Mouse (Mus musculus): ENCODE measurements around the gene Zfp473. TPM values are rescaled to one million over a fixed set of nuclear protein-coding genes. Genes with fewer than 3 reads are reported as not detected.

The Zfp473 gene
- polyA plus RNA-seq, 1 experiment from 2014 or later: 0.38 TPM

DNA sequence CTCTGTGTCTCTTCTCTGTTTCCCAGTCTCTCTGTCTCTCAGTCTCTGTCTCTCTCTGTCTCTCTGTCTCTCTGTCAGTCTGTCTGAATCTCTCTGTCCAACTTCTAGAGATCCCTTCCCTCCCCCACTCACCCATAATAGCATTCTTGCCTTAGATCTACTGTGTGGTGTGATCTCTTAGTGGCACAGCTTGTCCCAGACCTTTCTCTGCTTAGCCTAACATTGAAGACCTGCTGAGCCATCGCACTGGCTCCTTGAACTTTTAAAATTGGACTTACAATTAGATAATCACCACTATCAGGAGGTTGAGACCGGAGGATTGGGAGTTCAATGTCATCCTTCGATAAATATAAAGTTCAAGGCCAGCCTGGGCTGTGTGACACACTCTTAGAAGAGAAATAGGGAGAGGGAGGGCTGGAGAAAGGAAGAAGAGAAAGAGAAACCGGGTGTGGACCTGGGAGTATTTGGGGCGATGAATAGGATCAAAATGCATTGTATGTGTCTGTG is 43.6 kb downstream of the Zfp473 start:
- no peak overlapping the region for H3K27ac ChIP-seq (ENCODE audit: low read length)
- ATAC-seq: no peak
- H3K9ac ChIP-seq (replicated peaks; ENCODE audit: low read depth): no peak overlapping the region
- H3K4me3 ChIP-seq (ENCODE audit: low read depth, low read length): no peak overlapping the region
- no peaks in the 10 kb centered on the region for H3K4me1 ChIP-seq (ENCODE audit: insufficient read depth, low read depth, low read length)
- no peaks in the 10 kb centered on the region for H3K9me3 ChIP-seq (ENCODE audit: low read length)
- DNase-seq (ENCODE audit: low spot score): no peak
- no peaks in the 10 kb centered on the region for H3K36me3 ChIP-seq (ENCODE audit: insufficient read depth, low read length)
- 87% methylated on average over 5 of the region's 5 CpGs for WGBS
- H3K4me2 ChIP-seq (replicated peaks; ENCODE audit: low read depth, low read length): no peak overlapping the region
- no peak for TF ChIP-seq CTCF (IDR thresholded peaks at IDR 0.05)
- no peak for TF ChIP-seq EP300 (IDR thresholded peaks at IDR 0.05)
- no peaks in the 10 kb centered on the region for H3K27me3 ChIP-seq (replicated peaks; ENCODE audit: insufficient read depth, low read length)

DNA sequence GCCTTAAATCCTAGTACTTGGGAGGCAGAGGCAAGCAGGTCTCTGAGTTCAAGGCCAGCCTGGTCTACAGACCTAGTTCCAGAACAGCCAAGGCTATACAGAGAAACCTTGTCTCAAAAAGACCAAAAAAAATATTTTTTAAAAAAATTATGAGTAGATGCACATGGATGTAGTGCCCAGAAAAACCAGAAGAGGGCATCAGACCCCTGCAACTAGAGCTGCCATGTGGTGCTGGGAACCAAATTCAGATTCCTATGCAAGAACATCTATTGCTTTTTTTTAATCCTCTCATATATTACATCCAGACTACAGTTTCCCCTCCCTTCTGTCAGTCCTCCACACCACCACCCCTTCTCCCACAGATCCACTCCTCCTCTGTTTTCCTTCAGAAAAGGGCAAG is 44.5 kb downstream of the Zfp473 start:
- no peak for DNase-seq (ENCODE audit: low spot score)
- TF ChIP-seq CTCF (IDR thresholded peaks at IDR 0.05) (no peak), EP300 (IDR thresholded peaks at IDR 0.05) (no peak)
- no peaks in the 10 kb centered on the region for H3K4me1 ChIP-seq (ENCODE audit: insufficient read depth, low read depth, low read length)

DNA sequence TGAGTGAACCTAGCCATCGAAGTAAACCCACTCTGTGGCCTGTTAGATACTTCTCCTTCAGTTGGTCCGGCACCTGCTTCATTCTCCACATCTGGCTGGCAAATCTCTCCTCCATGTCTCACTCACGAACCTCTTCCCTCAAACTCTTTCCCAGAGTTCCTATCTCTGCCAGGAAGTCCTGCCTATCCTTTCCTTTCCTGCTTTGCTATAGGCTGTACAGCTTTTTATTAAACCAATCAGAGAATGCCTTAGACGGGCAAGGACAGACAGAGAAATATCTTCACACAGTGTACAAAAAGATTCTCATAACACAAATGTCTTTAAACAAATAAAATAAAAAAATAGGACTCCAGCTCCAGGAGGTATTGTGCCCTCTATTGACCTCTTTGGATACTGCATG is 45.8 kb downstream of the Zfp473 start:
- no peak for ATAC-seq
- TF ChIP-seq CTCF (IDR thresholded peaks at IDR 0.05) (no peak), EP300 (IDR thresholded peaks at IDR 0.05) (no peak)
- Histone ChIP-seq H3K27ac (ENCODE audit: low read length) (no peak overlapping the region), H3K9me3 (ENCODE audit: low read length) (no peaks in the 10 kb centered on the region), H3K9ac (replicated peaks; ENCODE audit: low read depth) (no peak overlapping the region), H3K4me1 (ENCODE audit: insufficient read depth, low read depth, low read length) (no peaks in the 10 kb centered on the region), H3K27me3 (replicated peaks; ENCODE audit: insufficient read depth, low read length) (no peaks in the 10 kb centered on the region), H3K36me3 (ENCODE audit: insufficient read depth, low read length) (no peaks in the 10 kb centered on the region), H3K4me3 (ENCODE audit: low read depth, low read length) (no peak overlapping the region), H3K4me2 (replicated peaks; ENCODE audit: low read depth, low read length) (no peak overlapping the region)
- 86% methylated on average over 4 of the region's 4 CpGs for WGBS
- no peak for DNase-seq (ENCODE audit: low spot score)

More for the DNA sequence above, 44.5 kb downstream of the Zfp473 start:
- Histone ChIP-seq H3K4me3 (ENCODE audit: low read depth, low read length) (no peak overlapping the region), H3K9me3 (ENCODE audit: low read length) (no peaks in the 10 kb centered on the region), H3K4me2 (replicated peaks; ENCODE audit: low read depth, low read length) (no peak overlapping the region), H3K36me3 (ENCODE audit: insufficient read depth, low read length) (no peaks in the 10 kb centered on the region), H3K27me3 (replicated peaks; ENCODE audit: insufficient read depth, low read length) (no peaks in the 10 kb centered on the region), H3K9ac (replicated peaks; ENCODE audit: low read depth) (no peak overlapping the region), H3K27ac (ENCODE audit: low read length) (no peak overlapping the region)
- ATAC-seq: no peak

DNA sequence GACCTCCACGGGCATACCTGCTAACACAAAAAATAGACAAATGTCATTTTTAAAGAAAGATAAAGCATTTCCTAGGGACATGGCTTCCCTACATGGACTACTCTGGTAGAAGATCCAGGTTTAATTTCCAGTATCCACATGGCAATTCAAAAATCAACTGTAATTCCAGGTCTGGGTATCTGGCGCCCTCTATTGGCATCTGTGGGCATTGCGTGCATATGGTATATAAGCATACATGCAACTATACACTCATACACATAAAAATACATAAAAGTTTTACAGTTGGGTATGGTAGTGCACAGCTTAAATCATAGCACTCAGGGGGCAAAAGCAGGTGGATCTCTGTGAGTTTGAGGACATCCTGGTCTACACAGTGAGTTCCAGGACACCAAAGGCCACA is 46.5 kb downstream of the Zfp473 start:
- H3K36me3 ChIP-seq (ENCODE audit: insufficient read depth, low read length): no peaks in the 10 kb centered on the region
- no peaks in the 10 kb centered on the region for H3K4me1 ChIP-seq (ENCODE audit: insufficient read depth, low read depth, low read length)
- TF ChIP-seq CTCF (IDR thresholded peaks at IDR 0.05) (peak; percentile 78), EP300 (IDR thresholded peaks at IDR 0.05) (no peak)
- 62% methylated on average over 3 of the region's 3 CpGs for WGBS
- no peak overlapping the region for H3K4me2 ChIP-seq (replicated peaks; ENCODE audit: low read depth, low read length)
- no peak overlapping the region for H3K4me3 ChIP-seq (ENCODE audit: low read depth, low read length)
- ATAC-seq (no peak), DNase-seq (ENCODE audit: low spot score) (peak; percentile 44)
- H3K9ac ChIP-seq (replicated peaks; ENCODE audit: low read depth): no peak overlapping the region
- H3K27ac ChIP-seq (ENCODE audit: low read length): no peak overlapping the region
- H3K9me3 ChIP-seq (ENCODE audit: low read length): no peaks in the 10 kb centered on the region
- H3K27me3 ChIP-seq (replicated peaks; ENCODE audit: insufficient read depth, low read length): no peaks in the 10 kb centered on the region

DNA sequence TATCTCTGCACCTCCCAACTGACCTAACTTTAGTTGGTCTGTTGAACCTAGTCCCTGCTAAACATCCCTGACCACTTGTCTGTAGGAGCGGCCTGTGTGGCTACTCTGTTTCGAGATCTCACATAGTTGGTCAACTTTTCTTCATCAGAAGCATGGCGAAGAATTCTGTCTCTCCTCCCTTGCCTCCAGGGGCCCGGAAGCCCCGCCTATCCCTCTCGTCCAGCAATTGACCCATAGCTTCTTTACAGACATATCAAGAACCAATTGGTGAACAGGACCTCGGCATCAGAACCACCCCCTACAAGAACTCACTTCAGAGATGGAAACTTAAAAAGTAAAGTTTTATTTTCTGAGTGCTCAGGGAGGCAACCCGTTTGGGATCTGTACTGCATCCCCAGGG is 47.9 kb downstream of the Zfp473 start:
- 70% methylated on average over 8 of the region's 8 CpGs for WGBS
- ATAC-seq (no peak), DNase-seq (ENCODE audit: low spot score) (no peak)
- no peaks in the 10 kb centered on the region for H3K27me3 ChIP-seq (replicated peaks; ENCODE audit: insufficient read depth, low read length)
- TF ChIP-seq EP300 (IDR thresholded peaks at IDR 0.05) (no peak), CTCF (IDR thresholded peaks at IDR 0.05) (no peak)
- no peak overlapping the region for H3K27ac ChIP-seq (ENCODE audit: low read length)
- H3K9me3 ChIP-seq (ENCODE audit: low read length): no peaks in the 10 kb centered on the region
- no peak overlapping the region for H3K4me3 ChIP-seq (ENCODE audit: low read depth, low read length)
- H3K36me3 ChIP-seq (ENCODE audit: insufficient read depth, low read length): no peaks in the 10 kb centered on the region
- H3K4me2 ChIP-seq (replicated peaks; ENCODE audit: low read depth, low read length): no peak overlapping the region
- no peak overlapping the region for H3K9ac ChIP-seq (replicated peaks; ENCODE audit: low read depth)
- no peaks in the 10 kb centered on the region for H3K4me1 ChIP-seq (ENCODE audit: insufficient read depth, low read depth, low read length)

DNA sequence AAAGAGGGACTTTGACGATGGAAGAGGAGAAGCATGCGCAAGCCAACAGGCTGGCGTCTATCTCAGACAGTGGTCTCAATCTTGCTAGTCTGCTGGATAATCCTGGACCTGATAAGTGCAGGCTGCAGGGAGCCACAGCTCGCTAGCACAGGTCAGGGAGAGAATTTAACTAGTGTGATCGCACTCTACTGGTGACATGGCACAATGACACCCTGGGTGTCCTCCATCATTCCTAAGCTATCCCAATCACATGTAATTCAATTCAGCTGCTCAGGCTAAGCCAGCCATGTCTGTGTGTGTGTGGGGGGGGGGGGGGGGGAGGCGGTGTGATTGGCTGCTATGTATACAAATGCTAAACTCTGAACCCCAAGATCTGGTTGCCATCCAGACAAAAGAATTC is 48.9 kb downstream of the Zfp473 start:
- DNase-seq (ENCODE audit: low spot score): peak; percentile 66
- Histone ChIP-seq H3K4me1 (ENCODE audit: insufficient read depth, low read depth, low read length) (no peaks in the 10 kb centered on the region), H3K4me3 (ENCODE audit: low read depth, low read length) (no peak overlapping the region), H3K27me3 (replicated peaks; ENCODE audit: insufficient read depth, low read length) (no peaks in the 10 kb centered on the region), H3K4me2 (replicated peaks; ENCODE audit: low read depth, low read length) (no peak overlapping the region), H3K9me3 (ENCODE audit: low read length) (no peaks in the 10 kb centered on the region), H3K36me3 (ENCODE audit: insufficient read depth, low read length) (no peaks in the 10 kb centered on the region), H3K27ac (ENCODE audit: low read length) (no peak overlapping the region), H3K9ac (replicated peaks; ENCODE audit: low read depth) (no peak overlapping the region)
- TF ChIP-seq EP300 (IDR thresholded peaks at IDR 0.05) (no peak), CTCF (IDR thresholded peaks at IDR 0.05) (peak; percentile 76)
- WGBS: 6% methylated on average over 6 of the region's 6 CpGs
- peak; percentile 52; the same call in 1 of the 2 replicates for ATAC-seq

DNA sequence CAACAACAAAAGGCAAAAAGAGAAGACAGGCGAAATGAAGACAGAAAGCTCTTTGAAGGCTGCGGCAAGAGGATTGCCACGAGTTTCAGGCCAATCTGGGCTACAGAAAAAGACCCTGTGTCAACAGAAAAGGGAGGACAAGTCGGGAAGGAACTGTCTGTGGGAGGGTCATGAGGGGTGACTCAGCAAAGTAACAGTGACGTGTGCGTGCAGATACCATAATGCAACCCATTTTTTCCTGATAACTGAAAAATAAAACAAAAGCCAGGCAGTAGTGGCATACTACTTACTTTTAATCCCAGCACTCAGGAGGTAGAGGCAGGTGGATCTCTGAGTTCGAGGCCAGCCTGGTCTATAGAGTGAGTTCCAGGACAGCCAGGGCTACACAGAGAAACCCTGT is 52.9 kb downstream of the Zfp473 start:
- Histone ChIP-seq H3K27me3 (replicated peaks; ENCODE audit: insufficient read depth, low read length) (no peaks in the 10 kb centered on the region), H3K4me2 (replicated peaks; ENCODE audit: low read depth, low read length) (no peak overlapping the region), H3K4me3 (ENCODE audit: low read depth, low read length) (no peak overlapping the region), H3K36me3 (ENCODE audit: insufficient read depth, low read length) (no peaks in the 10 kb centered on the region), H3K4me1 (ENCODE audit: insufficient read depth, low read depth, low read length) (no peaks in the 10 kb centered on the region), H3K27ac (ENCODE audit: low read length) (peak overlapping the region; percentile 90), H3K9ac (replicated peaks; ENCODE audit: low read depth) (no peak overlapping the region), H3K9me3 (ENCODE audit: low read length) (no peaks in the 10 kb centered on the region)
- ATAC-seq (no peak), DNase-seq (ENCODE audit: low spot score) (no peak)
- TF ChIP-seq CTCF (IDR thresholded peaks at IDR 0.05) (no peak), EP300 (IDR thresholded peaks at IDR 0.05) (no peak)
- WGBS: 48% methylated on average over 7 of the region's 7 CpGs
